Mouse (Mus musculus) megakaryocyte, embryonic 14.5 days (primary cell): ENCODE results near the gene Cybb.

ENCODE experiments used
- FLI1 ChIP-seq: IDR thresholded peaks from 2 replicates; pipeline ENCODE4 v1.6.1; 2012; ENCODE audit warnings: low read length, inconsistent platforms, mixed read lengths
- GATA1 ChIP-seq: IDR thresholded peaks from 3 replicates; pipeline ENCODE4 v1.6.1; 2012; ENCODE audit warnings: mixed read lengths, low read length, inconsistent platforms, borderline replicate concordance

- no peak for TF ChIP-seq GATA1
- no peak for TF ChIP-seq FLI1
These were observed 47.0 kb downstream of the Cybb start for GRCm38 (mm10) chrX:9440556-9440955.
